Mouse (Mus musculus): Measurements from ENCODE around the gene Hist1h1b.
A peak's percentile ranks its signal among the peaks of the same experiment; 100 is the strongest.
"Not testable (repeated sequence)": the region's sequence is repeated elsewhere in the genome, so short reads cannot be mapped to it uniquely, and the experiment has no call there.

The Hist1h1b gene

DNA sequence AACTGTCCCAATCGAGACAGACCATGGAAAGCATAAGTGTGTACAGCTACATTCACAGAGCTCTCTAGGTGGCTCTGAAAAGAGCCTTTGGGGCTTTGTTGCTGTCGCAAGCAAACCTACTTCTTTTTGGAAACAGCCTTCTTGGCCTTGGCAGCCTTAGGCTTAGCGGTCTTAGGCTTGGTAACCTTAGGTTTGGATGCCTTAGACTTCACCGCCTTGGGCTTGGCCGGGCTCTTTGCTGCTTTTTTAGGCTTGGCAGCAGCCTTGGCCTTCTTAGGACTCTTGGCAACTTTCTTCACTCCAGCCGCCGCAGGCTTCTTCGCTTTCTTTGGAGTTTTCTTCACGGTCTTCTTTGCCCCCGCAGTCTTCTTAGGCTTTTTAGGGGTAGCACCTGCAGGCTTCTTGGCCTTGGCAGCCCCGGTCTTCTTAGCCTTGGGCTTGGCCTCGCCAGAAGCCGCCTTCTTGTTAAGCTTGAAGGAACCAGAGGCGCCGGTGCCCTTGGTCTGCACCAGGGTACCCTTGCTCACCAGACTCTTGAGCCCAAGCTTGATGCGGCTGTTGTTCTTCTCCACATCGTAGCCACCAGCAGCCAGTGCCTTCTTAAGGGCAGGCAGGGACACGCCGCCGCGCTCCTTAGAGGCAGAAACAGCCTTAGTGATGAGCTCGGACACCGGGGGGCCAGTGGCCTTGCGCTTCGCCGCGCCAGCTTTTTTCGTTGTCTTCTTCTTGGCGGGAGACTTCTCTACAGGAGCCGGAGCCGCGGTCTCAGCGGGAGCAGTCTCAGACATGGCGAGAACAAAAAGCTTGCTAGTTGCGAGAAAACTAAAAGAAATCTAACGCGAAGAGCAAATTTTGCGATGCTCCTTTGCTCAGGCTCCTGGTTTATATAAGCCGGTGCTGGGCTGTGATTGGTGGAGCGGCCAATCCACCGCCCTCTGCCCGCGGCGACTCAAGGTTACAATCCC, at the start of gene Hist1h1b:
Gene Hist1h1b (minus strand): TSS at position 859 of the 965 bp plus-strand sequence.
- DNase-seq (ENCODE audit: low spot score), result peak; percentile 36

DNA sequence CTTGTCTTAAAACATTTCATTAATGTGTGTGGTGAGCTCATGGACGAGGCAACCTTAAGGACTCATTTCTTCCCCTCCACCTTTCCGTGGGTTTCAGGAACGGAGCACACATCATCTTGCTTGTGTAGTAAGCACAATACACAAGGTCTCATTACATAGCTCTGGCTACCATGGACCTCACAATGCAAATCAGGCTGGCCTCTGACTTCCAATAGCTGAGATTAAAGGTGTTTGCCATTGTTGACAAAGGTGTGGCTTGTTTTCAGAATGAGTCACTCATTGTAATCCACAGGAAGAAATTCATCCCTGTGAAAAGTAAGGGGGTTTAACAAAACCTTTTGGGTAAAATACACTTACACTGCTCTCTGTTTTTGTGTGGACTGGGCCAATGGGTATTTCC, 48.1 kb upstream of the Hist1h1b start:
- no peak for DNase-seq (ENCODE audit: low spot score)

DNA sequence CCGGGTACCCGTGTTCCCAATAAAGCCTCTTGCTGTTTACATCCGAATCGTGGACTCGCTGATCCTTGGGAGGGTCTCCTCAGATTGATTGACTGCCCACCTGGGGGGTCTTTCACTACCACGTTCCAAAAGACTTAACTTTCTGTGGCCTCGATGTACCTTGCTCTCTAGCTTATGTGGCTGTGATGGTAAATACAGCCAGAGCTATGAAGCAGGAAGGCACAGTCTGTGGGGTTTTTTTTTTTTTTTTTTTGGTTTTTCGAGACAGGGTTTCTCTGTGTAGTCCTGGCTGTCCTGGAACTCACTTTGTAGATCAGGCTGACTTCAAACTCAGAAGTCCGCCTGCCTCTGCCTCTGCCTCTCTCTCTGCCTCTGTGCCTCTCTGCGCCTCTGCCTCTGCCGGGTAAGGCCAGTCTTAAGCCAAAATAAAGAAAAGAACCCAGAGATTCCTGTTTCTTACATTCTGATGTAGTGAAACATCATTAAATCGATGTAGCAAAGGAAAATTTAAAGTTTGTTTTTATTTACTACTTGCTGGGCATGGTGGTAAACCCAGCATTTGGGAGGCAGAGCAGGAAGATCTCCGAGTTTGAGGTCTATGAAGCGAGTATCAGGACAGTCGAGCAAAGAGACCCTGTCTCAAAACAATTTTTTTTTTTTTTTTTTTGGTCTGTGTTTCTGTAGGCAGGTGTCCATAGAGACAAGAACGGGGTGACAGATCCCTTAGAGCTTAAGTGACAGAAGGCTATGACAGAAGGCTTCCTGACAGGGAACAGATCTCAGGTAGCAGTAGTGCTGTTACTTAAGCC, 39.9 kb upstream of the Hist1h1b start:
- not testable (repeated sequence) for DNase-seq (ENCODE audit: low spot score)

DNA sequence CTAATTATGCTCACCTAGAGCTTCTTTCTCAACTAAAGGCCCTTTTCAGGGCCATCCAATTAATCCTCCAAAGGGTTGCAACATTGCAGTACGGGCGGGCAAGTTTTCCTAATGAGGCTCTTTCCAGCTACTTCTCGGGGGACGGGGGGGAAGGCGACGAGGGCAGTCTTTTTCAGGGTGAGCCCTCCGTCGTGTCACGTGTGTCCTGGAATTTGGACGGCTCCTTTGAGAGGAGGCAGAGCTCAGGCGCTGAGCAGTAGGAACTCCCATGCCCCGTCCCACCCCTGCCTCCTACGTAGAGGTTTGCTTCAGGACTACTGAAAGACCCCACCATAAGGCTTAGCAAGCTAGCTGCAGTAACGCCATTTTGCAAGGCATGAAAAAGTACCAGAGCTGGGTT, 31.7 kb upstream of the Hist1h1b start:
- DNase-seq (ENCODE audit: low spot score), result not testable (repeated sequence)

DNA sequence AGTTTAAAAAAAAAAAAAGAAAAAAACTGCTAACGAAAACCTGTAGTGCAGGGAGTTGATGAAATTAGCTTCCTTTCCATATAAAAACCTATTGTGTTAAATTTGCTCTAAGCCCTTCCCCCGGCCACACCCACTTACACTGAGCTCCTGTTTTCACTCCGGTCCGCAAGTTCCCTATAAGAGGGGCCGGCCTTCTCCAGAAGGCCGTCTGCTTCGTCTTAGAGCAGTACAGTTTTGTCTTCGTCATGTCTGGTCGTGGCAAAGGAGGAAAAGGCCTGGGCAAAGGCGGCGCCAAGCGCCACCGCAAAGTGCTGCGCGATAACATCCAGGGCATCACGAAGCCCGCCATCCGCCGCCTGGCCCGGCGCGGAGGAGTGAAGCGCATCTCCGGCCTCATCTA, 31.1 kb upstream of the Hist1h1b start, which contains the start of gene Hist1h4m:
Gene Hist1h4m (plus strand): TSS at position 208 of the 400 bp plus-strand sequence.
- not testable (repeated sequence) for DNase-seq (ENCODE audit: low spot score)

DNA sequence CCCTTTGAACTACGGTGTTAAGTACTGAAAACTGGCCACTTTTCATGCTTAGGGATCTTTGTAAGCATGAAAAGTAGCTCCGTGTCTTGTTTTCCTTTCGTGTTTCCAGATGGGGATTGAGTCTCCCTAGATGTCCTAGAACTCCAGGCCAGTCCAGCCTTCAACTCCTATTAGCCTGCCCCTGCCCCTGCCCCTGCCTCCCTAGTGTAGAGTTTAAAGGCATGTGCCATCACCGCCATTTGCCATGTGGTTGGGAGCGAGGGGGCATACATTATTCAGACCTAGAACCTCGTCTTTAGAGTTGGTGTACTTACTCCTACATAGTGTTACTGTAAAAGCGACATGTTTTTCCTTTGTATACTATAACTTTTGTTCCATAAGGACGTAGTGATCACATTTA, 30.6 kb upstream of the Hist1h1b start:
- DNase-seq (ENCODE audit: low spot score), result not testable (repeated sequence)

DNA sequence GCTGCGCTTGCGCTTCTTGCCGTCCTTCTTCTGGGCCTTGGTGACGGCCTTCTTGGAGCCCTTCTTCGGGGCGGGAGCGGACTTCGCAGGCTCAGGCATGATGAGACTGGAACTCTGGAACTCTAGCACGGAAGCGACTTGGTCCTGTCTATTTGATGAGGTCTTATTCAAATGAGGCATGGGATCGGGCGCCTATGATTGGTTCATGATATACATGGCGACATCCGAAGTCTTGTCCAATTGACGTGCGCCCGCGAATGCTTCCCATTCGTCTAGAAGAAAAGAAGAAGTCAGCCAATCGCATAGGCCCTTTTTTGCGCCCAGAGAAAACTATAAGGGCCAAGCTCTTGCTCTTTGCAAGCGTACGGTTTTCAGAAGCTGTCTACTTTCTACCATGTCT, 29.6 kb upstream of the Hist1h1b start, which contains the start of the genes Hist1h2bq and Hist1h2ao:
Gene Hist1h2bq (minus strand): TSS at position 125 of the 400 bp plus-strand sequence.
Gene Hist1h2ao (plus strand): TSS at position 393 of the 400 bp plus-strand sequence.
- DNase-seq (ENCODE audit: low spot score), result not testable (repeated sequence)

DNA sequence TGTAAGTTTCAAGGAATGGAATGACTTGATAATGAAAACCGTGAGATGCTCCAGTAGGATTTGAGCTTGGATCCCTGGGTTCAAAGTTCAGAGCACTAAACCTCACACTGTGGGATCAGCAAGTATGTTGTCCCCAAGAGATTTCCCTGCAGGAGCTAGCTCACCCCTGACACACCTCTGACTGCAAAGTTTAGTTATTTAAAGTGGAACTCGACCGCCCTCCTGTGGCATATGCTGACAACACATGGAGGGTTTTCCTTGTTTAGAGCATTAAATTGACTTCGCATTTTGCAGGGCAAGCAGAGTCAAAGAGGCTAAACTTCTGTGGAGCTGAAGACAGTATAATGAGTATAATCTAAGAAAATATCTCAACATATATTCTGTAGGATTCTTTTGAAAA, 22.6 kb upstream of the Hist1h1b start:
- not testable (repeated sequence) for DNase-seq (ENCODE audit: low spot score)

DNA sequence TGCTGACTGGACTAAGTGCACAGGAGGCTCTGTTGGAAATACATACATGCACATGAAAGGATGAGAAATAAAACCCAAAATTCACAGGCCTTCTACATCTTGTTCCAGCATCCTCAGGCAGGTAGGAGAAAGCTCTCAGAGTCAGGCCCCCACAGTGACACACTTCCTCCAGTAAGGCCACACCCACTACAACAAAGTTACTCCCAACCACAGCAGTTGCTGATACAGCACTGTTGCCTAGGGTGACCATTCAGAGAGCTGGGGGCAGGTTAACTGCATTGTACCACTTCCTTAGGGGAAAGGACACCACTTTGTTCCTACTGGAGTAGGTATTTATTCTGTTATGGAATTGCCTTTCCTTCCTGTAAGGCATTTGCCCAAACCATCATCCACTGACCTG, 16.7 kb upstream of the Hist1h1b start:
- not testable (repeated sequence) for DNase-seq (ENCODE audit: low spot score)

DNA sequence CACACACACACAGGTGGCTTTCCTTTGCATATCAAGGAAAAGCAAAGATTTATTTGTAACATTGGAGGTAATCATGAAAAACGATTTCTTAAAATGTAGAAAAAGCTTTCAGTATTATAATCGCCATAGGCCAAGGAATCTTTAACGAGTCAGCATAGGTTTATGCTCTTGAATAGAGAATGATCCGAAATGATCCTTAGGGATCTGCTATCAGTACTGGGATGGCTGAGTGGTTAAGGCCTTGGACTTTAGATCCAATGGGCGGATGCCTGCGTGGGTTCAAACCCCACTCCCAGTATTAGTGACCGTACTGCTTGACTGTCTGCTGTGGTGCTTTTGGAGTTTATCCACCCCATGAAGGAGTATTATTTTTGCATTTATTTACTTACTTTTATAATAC, 15.2 kb upstream of the Hist1h1b start:
- DNase-seq (ENCODE audit: low spot score), result no peak

DNA sequence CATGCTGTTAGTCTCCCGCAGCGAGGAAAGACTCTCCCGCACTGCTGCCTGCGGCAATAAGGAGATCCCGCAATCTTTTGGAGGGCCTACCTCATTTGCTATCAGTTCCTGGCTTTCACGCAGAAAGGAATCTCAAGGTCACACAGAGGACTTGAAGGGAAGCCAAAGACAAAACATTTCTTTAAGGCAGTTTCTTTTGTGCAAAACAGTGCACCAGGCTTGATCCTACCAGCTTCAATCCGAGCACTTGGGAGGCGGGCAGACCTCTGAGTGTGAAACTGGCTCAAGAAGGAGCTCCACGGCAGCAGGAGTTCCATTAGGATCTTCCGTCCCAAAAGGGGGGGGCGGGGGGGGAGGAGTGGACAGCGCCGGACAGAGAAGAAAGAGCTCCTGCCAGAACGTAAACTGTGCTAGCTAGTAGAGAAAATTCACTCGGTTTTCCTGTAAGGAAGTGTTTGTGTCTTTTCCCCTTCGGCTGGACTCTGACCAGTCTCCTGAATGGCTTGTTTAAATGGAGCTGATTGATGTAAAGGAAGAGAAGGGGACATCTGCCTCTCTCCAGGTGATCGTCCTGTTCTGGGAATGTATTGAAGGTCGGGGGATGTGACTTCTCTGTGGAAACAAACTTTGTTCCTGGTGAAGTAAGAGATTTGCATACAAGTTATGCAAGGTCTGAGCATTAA, 10.3 kb upstream of the Hist1h1b start:
- no peak for DNase-seq (ENCODE audit: low spot score)

DNA sequence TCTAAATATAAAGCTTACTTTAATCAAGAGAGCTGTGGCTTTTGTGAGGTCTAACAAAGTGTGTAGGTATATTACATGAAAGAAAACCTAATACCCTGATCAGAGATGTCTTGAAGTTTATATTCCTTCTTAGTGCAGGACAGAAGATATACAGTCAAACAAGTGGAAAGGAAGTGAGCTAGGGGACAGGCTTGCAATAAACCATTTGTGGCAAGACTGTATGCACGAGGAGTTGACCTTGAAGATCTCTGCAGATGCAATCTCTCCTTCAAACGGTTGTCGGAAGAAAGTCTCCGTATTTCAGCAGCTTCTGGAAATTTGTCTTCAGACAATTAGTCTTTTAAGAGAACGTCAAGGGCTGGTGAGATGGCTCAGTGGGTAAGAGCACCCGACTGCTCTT, 9.5 kb upstream of the Hist1h1b start:
- no peak for DNase-seq (ENCODE audit: low spot score)

DNA sequence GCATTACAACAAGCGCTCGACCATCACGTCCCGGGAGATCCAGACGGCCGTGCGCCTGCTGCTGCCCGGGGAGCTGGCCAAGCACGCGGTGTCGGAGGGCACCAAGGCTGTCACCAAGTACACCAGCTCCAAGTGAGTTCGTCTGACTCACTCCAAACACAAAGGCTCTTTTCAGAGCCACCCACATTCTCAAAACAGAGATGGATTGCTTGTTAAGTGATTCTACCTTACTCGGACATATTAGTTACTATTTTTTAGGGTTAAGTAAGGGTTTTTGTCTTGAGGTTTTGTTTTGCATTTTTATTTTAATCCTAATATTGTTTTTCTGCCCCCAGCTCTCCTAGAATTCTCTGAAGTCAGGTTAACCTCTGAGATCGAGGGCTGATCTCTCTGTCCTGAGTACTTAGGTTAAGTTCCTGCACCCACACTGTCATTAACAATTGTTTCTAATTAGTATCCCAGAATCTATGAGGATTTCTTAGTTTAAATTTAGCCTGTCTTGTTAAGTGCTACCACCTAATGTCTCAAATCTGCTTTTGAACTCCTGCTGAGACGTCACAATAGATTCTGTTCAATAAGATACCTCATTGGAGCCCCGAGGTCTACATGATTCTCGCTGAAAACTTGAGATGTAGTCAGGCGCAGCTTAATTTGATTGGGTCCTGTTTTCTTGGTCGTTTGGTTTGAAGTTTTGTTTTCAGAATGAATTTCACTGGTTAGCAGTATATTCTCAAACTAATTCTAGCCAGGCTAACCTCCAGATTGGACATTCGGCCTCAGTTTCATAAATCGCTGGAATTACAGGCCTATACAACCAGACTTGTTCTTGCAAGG, 7.6 kb upstream of the Hist1h1b start:
- DNase-seq (ENCODE audit: low spot score), result no peak

DNA sequence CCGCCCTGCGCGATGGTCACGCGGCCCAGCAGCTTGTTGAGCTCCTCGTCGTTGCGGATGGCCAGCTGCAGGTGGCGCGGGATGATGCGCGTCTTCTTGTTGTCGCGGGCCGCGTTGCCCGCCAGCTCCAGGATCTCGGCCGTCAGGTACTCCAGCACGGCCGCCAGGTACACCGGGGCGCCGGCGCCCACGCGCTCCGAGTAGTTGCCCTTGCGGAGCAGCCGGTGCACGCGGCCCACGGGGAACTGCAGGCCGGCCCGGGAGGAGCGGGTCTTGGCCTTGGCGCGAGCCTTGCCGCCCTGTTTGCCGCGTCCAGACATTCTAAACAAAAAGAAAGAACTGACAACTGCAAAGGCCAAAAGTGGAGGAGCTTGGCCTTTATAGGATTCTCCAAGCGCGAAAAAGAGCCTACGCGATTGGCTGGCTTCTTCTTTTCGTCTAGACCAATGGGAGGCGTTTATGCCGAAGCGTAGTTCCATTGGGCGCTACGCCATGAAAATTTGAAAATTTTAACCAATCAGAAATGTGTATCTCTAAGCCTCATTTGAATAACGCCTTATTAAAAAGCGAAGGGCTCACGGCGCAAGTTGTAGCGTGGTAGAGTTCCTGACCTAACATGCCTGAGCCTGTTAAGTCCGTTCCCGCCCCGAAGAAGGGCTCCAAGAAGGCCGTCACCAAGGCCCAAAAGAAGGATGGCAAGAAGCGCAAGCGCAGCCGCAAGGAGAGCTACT, 6.6 kb upstream of the Hist1h1b start, which contains the start of the genes Hist1h2an and Hist1h2bp:
Gene Hist1h2an (minus strand): TSS at position 320 of the 731 bp plus-strand sequence.
Gene Hist1h2bp (plus strand): TSS at position 563 of the 731 bp plus-strand sequence.
- peak; percentile 92 for DNase-seq (ENCODE audit: low spot score)

DNA sequence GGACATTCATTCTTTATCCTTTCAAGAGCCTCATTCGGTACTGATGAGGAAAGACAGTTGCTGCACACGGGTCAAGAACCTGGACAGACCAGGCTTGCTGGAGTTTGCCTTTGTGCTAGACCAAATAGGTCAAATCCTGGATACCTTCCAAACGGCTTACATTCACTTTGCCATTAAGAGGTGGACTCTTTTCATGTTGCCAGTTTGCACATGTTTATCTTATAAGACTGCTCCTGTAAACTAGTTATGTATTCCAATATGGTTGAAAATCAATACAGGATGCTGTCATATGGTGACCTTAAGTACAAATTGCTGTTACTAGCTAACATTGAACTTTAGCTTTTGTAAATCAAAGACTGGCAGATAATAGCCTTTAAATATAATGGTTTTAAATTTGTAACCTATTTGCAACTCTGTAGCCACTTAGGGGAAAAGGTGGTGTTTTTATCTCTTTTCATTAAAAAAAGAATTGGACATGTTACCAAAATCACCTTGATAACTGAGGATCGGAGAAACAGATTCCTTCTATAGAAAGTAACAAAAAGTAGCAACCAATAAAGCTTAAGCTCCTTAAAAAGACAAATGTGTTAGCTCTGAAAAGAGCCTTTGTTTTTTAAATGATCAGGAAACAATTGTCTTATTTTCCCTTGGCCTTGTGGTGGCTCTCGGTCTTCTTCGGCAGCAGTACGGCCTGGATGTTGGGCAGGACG, 5.9 kb upstream of the Hist1h1b start:
- no peak for DNase-seq (ENCODE audit: low spot score)

DNA sequence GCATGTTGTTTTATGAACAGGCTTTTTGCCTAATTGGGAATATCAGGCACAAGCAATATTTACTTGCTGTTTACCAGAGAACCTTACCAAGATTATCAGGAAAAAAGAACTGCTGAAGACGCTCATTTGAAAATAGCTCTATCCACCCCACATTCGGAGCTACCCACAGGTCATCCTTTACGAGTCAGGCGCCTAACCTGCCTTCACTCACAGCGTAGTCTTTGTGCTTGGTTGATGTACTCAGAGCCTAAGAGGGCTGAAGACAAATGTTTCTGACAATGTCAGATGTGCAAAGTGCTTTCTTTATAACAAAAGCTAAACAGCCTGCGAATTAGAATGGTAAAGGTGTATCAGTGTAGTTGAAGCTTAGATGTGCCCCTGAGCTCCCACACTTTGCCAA, 3.9 kb upstream of the Hist1h1b start:
- DNase-seq (ENCODE audit: low spot score), result no peak

DNA sequence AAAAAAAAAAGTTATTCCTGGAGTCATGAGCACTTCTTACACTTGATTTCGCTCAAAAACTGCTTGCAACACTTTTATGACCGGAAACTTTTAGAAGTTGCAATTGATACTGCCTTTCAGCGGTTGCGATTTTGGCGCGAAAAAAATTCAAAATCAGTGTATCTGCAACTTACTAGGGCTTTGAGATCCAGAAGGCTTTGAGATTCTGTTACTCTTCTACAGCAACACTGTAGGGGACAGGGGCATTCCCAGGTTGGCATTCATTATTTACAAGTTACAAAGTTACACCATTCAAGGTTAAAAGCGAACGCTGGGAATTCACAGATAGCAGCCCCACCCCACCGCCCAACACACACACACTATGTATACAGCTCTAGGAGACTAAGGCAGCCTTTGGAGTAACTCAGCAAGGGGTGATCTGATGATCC, 3.3 kb upstream of the Hist1h1b start:
- DNase-seq (ENCODE audit: low spot score), result no peak

DNA sequence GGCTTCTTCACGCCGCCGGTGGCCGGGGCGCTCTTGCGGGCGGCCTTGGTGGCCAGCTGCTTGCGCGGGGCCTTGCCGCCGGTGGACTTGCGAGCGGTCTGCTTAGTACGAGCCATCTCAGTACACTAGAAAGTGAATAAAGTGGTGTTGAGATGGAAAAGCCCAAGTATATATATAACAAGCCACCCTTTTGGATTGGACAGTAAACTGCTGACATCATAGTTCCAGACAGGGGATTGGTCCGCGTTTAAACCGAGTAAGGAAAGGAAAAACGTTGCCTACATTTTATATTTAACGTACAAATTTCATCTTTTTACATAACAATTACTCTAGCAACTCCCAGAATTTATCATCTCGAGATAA, 2.8 kb upstream of the Hist1h1b start, which contains the start of gene Hist1h3i:
Gene Hist1h3i (minus strand): TSS at position 116 of the 363 bp plus-strand sequence.
- peak; percentile 80 for DNase-seq (ENCODE audit: low spot score)
